Mouse (Mus musculus) CH12.LX (cell line): Measurements from ENCODE around the gene Usp7. TPM values are rescaled to one million over a fixed set of nuclear protein-coding genes. Genes with fewer than 3 reads are reported as not detected.

ENCODE experiments used
- DNase-seq: peaks from one replicate; pipeline ENCODE4 v3.0.0-alpha.2; 2013; ENCODE audit errors: extremely low read depth
- H3K27ac ChIP-seq: 2 replicates; pipeline ENCODE4 v1.5.1; 2012; ENCODE audit warnings: low read depth, mild to moderate bottlenecking, control low read depth, moderate library complexity; ENCODE audit not compliant: insufficient read depth
- H3K27me3 ChIP-seq: replicated peaks from 2 replicates; pipeline ENCODE3; 2012; ENCODE audit warnings: inconsistent platforms
- H3K36me3 ChIP-seq, 2 experiments: replicated peaks in 1 of 2; 2 replicates each; pipeline versions ENCODE3 to v1.6.1; 2012; ENCODE audit warnings: inconsistent platforms in 1 of 2, low read length in 1 of 2, mild to moderate bottlenecking in 1 of 2, mixed read lengths in 1 of 2, moderate library complexity in 1 of 2; ENCODE audit not compliant: control insufficient read depth in 1 of 2, insufficient read depth in 1 of 2
- H3K4me1 ChIP-seq, 2 experiments: 2 replicates each; pipeline ENCODE4 v1.6.1; 2012; ENCODE audit warnings: inconsistent platforms in 1 of 2, moderate library complexity in 1 of 2; ENCODE audit not compliant: insufficient read depth in 2 of 2, control insufficient read depth in 1 of 2
- H3K4me2 ChIP-seq: 2 replicates; pipeline ENCODE4 v1.6.1; 2012; ENCODE audit warnings: low read depth, mild to moderate bottlenecking, control low read depth; ENCODE audit not compliant: poor library complexity, insufficient read depth, severe bottlenecking
- H3K4me3 ChIP-seq, 3 experiments: fragments of 150-350 bp in 1 of 3; sonication (generic) in 1 of 3; replicated peaks in 1 of 3; 2 replicates each; pipeline versions ENCODE3 to v1.5.1; 2011 to 2012; ENCODE audit warnings: low read depth in 2 of 3, low read length in 2 of 3, mild to moderate bottlenecking in 2 of 3, moderate library complexity in 2 of 3, control low read depth in 1 of 3, improper control_type of control experiment in 1 of 3, inconsistent platforms in 1 of 3, mixed read lengths in 1 of 3; ENCODE audit not compliant: poor library complexity in 1 of 3
- H3K79me2 ChIP-seq: replicated peaks from 2 replicates; pipeline ENCODE4 v1.6.1; 2012; ENCODE audit warnings: mild to moderate bottlenecking, moderate library complexity; ENCODE audit not compliant: control insufficient read depth, poor library complexity, insufficient read depth, severe bottlenecking; ENCODE audit errors: extremely low read depth
- H3K9ac ChIP-seq: 2 replicates; pipeline ENCODE4 v1.6.1; 2012; ENCODE audit warnings: low read depth, mild to moderate bottlenecking, control low read depth, moderate library complexity; ENCODE audit not compliant: insufficient read depth
- H3K9me3 ChIP-seq: replicated peaks from 2 replicates; pipeline ENCODE3; 2012; ENCODE audit warnings: low read length, inconsistent platforms, mixed read lengths
- CTCF ChIP-seq, 2 experiments: IDR thresholded peaks in 1 of 2; conservative IDR thresholded peaks in 1 of 2; 2 replicates each; pipeline ENCODE4 v1.5.1; 2011 to 2012; ENCODE audit warnings: low read depth in 2 of 2, low read length in 2 of 2, improper control_type of control experiment in 1 of 2, inconsistent platforms in 1 of 2, mild to moderate bottlenecking in 1 of 2, moderate library complexity in 1 of 2
- MAFK ChIP-seq: IDR thresholded peaks from 2 replicates; pipeline ENCODE4 v1.6.1; 2011; ENCODE audit warnings: low read length, improper control_type of control experiment; ENCODE audit not compliant: insufficient replicate concordance
- RAD21 ChIP-seq: IDR thresholded peaks from 2 replicates; pipeline ENCODE4 v1.6.1; 2011; ENCODE audit warnings: low read depth, mild to moderate bottlenecking, low read length, improper control_type of control experiment, moderate library complexity
- SMC3 ChIP-seq: IDR thresholded peaks from 2 replicates; pipeline ENCODE4 v1.6.1; 2011; ENCODE audit warnings: low read depth, low read length, improper control_type of control experiment
- dilution Hi-C: fragments of 300-500 bp; cut with MboI; formaldehyde crosslinking; loops from 2 replicates; pipeline ENCODE4 v1.14.3; 2020; ENCODE audit warnings: low sequenced_read_pairs; ENCODE audit not compliant: extremely low pct_unique_long_range_greater_than_20kb, extremely low pct_ligation_motif_present
- in situ Hi-C: fragments of 300-500 bp; cut with MboI; formaldehyde crosslinking; loops from 3 replicates; pipeline ENCODE4 v1.14.3; 2019; ENCODE audit warnings: low sequenced_read_pairs, low pct_ligation_motif_present, low pct_unique_long_range_greater_than_20kb, mixed read lengths
- polyA plus RNA-seq: library from polyadenylated mRNA; unstranded; fragments of >175 nt; gene quantifications from 2 replicates; pipeline ENCODE4 v1.2.1, GENCODE M21; 2012; ENCODE audit warnings: low read depth; ENCODE audit not compliant: insufficient read length
- total RNA-seq, 2 experiments: library from RNA; depleted of rRNA; stranded (reverse); fragments of 300-350 nt in 1 of 2; fragments of >200 nt in 1 of 2; gene quantifications; 2 replicates each; pipeline ENCODE4 v1.2.3; 2012 to 2014

Gene Usp7
- total and polyA plus RNA-seq, 3 experiments, result 113 to 169 (median 143) TPM

- Histone ChIP-seq H3K9ac (no peak overlapping the region), H3K4me1 (peaks cover 0 to 11% of the 10 kb centered on the region in 2 experiments; a peak in 2 of 4 replicates), H3K27me3 (no peaks in the 10 kb centered on the region), H3K4me3 (no peak overlapping the region), H3K79me2 (peaks cover 16% of the 10 kb centered on the region), H3K4me2 (no peak overlapping the region), H3K36me3 (peaks cover 61 to 93% of the 10 kb centered on the region in 2 experiments), H3K27ac (no peak overlapping the region), H3K9me3 (no peaks in the 10 kb centered on the region)
- in situ Hi-C loops, result loop anchor here (5.0 kb wide), 1 partner anchor 33 kb away; no protein-coding TSS in a partner anchor
- TF ChIP-seq MAFK, result no peak
- peak; percentile 86 for TF ChIP-seq SMC3
- TF ChIP-seq CTCF (conservative IDR thresholded peaks at IDR 0.05 in 1 of 2, IDR thresholded peaks at IDR 0.05 in 1 of 2; ENCODE audit: low read depth in 2 of 2, low read length in 2 of 2), result peak; percentile 86 to 97
- peak; percentile 52 for TF ChIP-seq RAD21
- dilution Hi-C loops, result no loop called here
- DNase-seq, result peak; percentile 73
Observed at GRCm38 (mm10) chr16:8643855-8644254, 148.3 kb downstream of the Usp7 start.

Other genes starting within 250 kb of the Usp7 start
- 33.1 and 44.7 TPM in 2 replicates for gene Pmm2, start 154.6 kb downstream of the Usp7 start, total RNA-seq (2012; rRNA removed)
- gene Pmm2, start 154.6 kb downstream of the Usp7 start, total RNA-seq (2014; rRNA removed), result 40.6 and 42.1 TPM in 2 replicates
- gene Pmm2, start 154.6 kb downstream of the Usp7 start, polyA plus RNA-seq, result 69.4 and 71.2 TPM in 2 replicates
- 22.2 and 25.6 TPM in 2 replicates for gene Tmem186, start 154.6 kb downstream of the Usp7 start, total RNA-seq (2012; rRNA removed)
- 21.5 and 21.9 TPM in 2 replicates for gene Tmem186, start 154.6 kb downstream of the Usp7 start, total RNA-seq (2014; rRNA removed)
- gene Tmem186, start 154.6 kb downstream of the Usp7 start, polyA plus RNA-seq, result 18.1 and 19.7 TPM in 2 replicates
- 26.0 and 28.4 TPM in 2 replicates for gene Carhsp1, start 120.2 kb downstream of the Usp7 start, total RNA-seq (2012; rRNA removed)
- gene Carhsp1, start 120.2 kb downstream of the Usp7 start, total RNA-seq (2014; rRNA removed), result 27.8 and 29.7 TPM in 2 replicates
- gene Carhsp1, start 120.2 kb downstream of the Usp7 start, polyA plus RNA-seq, result 24.4 and 26.2 TPM in 2 replicates
- not detected in 2 replicates for gene Gm5767, start 111.5 kb downstream of the Usp7 start, total RNA-seq (2012; rRNA removed)
- gene Gm5767, start 111.5 kb downstream of the Usp7 start, total RNA-seq (2014; rRNA removed), result not detected in 2 replicates
- gene Gm5767, start 111.5 kb downstream of the Usp7 start, polyA plus RNA-seq, result not detected in 2 replicates
- 27.1 and 30.7 TPM in 2 replicates for gene 1810013L24Rik, start 37.8 kb upstream of the Usp7 start, total RNA-seq (2012; rRNA removed)
- 30.0 and 32.8 TPM in 2 replicates for gene 1810013L24Rik, start 37.8 kb upstream of the Usp7 start, total RNA-seq (2014; rRNA removed)
- gene 1810013L24Rik, start 37.8 kb upstream of the Usp7 start, polyA plus RNA-seq, result 44.2 and 47.7 TPM in 2 replicates